Mouse (Mus musculus): ENCODE measurements around the gene Pou4f2.

Pou4f2 gene

DNA sequence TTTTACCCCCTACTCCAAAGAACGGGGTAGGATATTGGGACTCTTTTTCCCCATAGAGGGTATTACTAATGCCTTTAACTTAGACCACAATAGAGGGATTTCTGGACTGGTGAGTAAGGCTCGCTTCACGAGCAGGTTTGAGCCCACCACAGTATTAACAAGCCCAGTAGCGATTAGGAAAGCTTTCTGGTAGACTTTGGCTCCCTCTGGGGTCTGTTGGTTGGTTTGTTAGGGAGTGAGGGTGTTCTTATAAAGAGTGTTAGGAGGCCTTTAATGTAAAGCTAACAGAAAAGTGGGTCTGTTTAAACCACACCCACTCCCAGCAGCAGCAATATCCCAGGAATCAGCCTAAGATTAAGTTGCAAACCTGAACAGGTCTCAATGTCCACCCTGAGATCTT lies 17.2 kb downstream of the Pou4f2 start:
- in situ Hi-C loops (cut with MseI, MboI): no loop called here

DNA sequence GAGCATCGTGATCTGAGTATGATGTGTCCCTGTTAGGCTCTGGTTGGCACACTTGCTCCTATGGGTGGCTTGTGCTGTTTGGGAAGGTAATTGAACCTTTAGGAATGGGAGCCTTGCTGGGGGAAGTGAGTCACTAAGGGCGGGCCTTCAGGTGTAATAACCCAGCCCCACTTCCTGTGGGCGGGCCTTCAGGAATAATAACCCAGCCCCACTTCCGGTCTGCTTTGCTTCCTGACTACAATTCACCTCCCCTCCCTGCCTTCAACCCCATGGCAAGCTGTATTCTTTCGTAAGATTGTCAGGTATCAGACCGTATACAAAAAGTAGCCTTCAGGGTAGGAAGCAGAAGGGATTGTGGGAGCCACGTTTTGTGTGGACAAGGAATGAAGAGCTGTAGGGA lies 45.7 kb downstream of the Pou4f2 start:
- in situ Hi-C loops (cut with MseI, MboI): no loop called here

Measured in mouse trophoblast stem cell (cell line).